Mouse (Mus musculus) skeletal muscle tissue, postnatal 0 days (tissue): ENCODE data around the gene Ano2. TPM values are rescaled to one million over a fixed set of nuclear protein-coding genes. Genes with fewer than 3 reads are reported as not detected.

Experiments used
- polyA plus RNA-seq: library from polyadenylated mRNA; unstranded; fragments of >200 nt; fragmentation: Nextera tagmentation; extraction: Ambion mirVana; gene quantifications from 2 replicates; pipeline ENCODE4 v1.2.1, GENCODE M21; 2015

Ano2 gene
- polyA plus RNA-seq = 0.11 TPM in 1 of 2 replicates, not detected in the other

DNA sequence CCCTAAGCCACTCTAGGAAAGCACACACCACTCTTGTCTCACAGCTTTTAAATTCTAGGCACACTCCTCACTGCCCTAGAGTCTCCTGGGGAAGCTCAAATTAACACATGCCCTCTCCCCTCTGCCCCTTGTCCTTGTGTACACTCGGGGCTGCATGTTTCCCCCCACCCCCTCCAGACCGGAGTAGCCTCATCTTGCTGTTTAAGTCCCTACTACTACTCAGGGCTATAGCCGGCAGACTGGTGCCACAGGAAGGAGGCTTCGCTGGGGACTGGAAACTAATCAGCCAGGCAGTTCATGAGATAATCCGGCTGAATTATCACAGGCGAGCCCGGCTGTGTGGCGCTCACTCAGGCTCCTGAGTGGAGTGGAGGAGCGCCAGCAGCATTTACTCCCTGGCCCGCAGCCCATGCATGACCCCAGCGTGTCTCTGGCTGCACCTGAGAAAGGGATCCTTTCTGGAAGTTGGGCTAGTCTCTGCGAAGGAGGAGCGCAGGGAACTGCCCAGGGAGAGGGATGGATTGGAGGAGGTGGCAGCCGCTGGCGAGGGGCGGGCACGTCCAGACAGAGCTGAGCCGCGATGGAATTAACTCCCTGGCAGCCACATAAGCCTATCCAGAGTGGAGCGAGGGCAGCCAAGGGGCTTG lies at the start of gene Ano2:
TSS of gene Ano2 (plus strand) at position 363 of the 647 bp plus-strand sequence.

Other genes with a start within 250 kb of the Ano2 start
- 101 and 122 TPM in 2 replicates for gene Cd9, start 195.6 kb upstream of the Ano2 start, polyA plus RNA-seq
- 9.9 and 13.9 TPM in 2 replicates for gene Vwf, start 143.6 kb upstream of the Ano2 start, polyA plus RNA-seq